9 mouse cellular contexts compared by ENCODE assay signal in the genomic region with DNA sequence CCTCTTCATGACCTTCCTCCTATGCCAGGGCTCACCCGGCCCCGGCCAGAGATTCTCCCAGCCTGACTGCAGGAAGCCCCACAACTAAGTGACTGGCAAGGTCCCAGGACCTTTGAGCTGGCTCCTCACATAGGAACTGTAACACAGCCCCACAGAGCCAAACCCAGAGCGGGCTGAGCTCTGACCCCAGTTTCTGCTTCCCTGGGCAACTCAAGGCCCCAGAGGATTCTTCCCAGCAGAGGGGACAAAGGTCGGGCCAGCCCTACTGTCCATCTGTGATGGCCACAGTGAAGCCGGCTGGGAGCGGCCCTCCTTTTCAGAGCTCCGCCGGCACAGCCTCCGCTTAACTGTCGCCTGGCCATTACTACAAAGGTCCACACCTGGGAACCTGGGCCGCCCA. TPM values are rescaled to one million over a fixed set of nuclear protein-coding genes. Genes with fewer than 3 reads are reported as not detected.
DNase-seq lines count a peak whose midpoint lies in the region; ATAC-seq and TF ChIP-seq lines count a peak whose summit lies in the region.
"Had no signal": no experiment of that assay in that cellular context is flagged by ENCODE, and none has a peak within 500 bp of the region (broad histone marks: within the 10 kb centered on the region; RNA-seq: fewer than 3 reads in every experiment).

No protein-coding gene starts in this region.

- no peaks in the 10 kb centered on the region for H3K9me3 ChIP-seq in intestine, postnatal 0 days (ENCODE audit: control insufficient read depth)
- no peaks in the 10 kb centered on the region for H3K9me3 ChIP-seq in liver, embryonic 14.5 days (ENCODE audit: control insufficient read depth, low read length)
- no peaks in the 10 kb centered on the region for H3K9me3 ChIP-seq in midbrain, embryonic 14.5 days (ENCODE audit: control insufficient read depth, low read length)
- H3K9me3 ChIP-seq: megakaryocyte, embryonic 14.5 days had no signal

- peak overlapping the region; percentile 37; the same call in 1 of the 2 replicates for H3K9ac ChIP-seq in intestine, postnatal 0 days (ENCODE audit: low read depth, low read length)
- no peak overlapping the region for H3K9ac ChIP-seq in liver, embryonic 14.5 days (replicated peaks)
- H3K9ac ChIP-seq in midbrain, embryonic 14.5 days (replicated peaks; ENCODE audit: low read length), result no peak overlapping the region

- peak; percentile 79 for ATAC-seq in intestine, postnatal 0 days
- peak; percentile 16; the same call in 1 of the 2 replicates for ATAC-seq in liver, embryonic 14.5 days (ENCODE audit: insufficient read depth)
- no peak for ATAC-seq in midbrain, embryonic 14.5 days (ENCODE audit: low FRiP score, low TSS enrichment)

- DNase-seq in spleen, adult 2 months (ENCODE audit: low read depth in 1 of 2, low spot score in 2 of 2), result no peak
- no peak for DNase-seq in spleen, postnatal 10 days (ENCODE audit: low spot score in 2 of 2)
- DNase-seq in liver, embryonic 14.5 days (ENCODE audit: low read depth in 3 of 3, low spot score in 3 of 3), result no peak
- peak; percentile 39 for DNase-seq in yolk sac, embryonic 10.5 days (ENCODE audit: low spot score)
- no peak for DNase-seq in frontal cortex, postnatal 14 days (ENCODE audit: low spot score in 2 of 2)
- DNase-seq in midbrain, embryonic 14.5 days, result no peak
- DNase-seq: right cerebral cortex, adult 18-20 months had no signal

- H3K4me1 ChIP-seq in spleen, adult 2 months (ENCODE audit: control insufficient read depth, insufficient read depth, insufficient read length), result peaks cover 27% of the 10 kb centered on the region
- peaks cover 33% of the 10 kb centered on the region for H3K4me1 ChIP-seq in intestine, postnatal 0 days (replicated peaks; ENCODE audit: control insufficient read depth, insufficient read depth, low read length)
- H3K4me1 ChIP-seq in liver, embryonic 14.5 days (replicated peaks; ENCODE audit: control insufficient read depth in 2 of 2, insufficient read depth in 2 of 2, low read length in 1 of 2), result no peaks in the 10 kb centered on the region
- H3K4me1 ChIP-seq in midbrain, embryonic 14.5 days (ENCODE audit: control insufficient read depth, insufficient read depth, low read length), result peaks cover 3% of the 10 kb centered on the region; the same call in 1 of the 2 replicates

- no peak for TF ChIP-seq POLR2A in spleen, adult 2 months (IDR thresholded peaks at IDR 0.05; ENCODE audit: low read depth, low read length)

- no peak for TF ChIP-seq EP300 in liver, embryonic 14.5 days (IDR thresholded peaks at IDR 0.05; ENCODE audit: low read depth)

- TF ChIP-seq CTCF in spleen, adult 2 months (IDR thresholded peaks at IDR 0.05; ENCODE audit: extremely low read depth, insufficient read depth, insufficient read length, insufficient replicate concordance), result no peak
- no peak for TF ChIP-seq CTCF in intestine, postnatal 0 days (IDR thresholded peaks at IDR 0.05; ENCODE audit: low read depth)
- no peak for TF ChIP-seq CTCF in liver, embryonic 14.5 days (IDR thresholded peaks at IDR 0.05; ENCODE audit: low read depth)

- no peaks in the 10 kb centered on the region for H3K27me3 ChIP-seq in spleen, adult 2 months (ENCODE audit: control insufficient read depth, insufficient read depth, low read length)
- no peaks in the 10 kb centered on the region for H3K27me3 ChIP-seq in intestine, postnatal 0 days (replicated peaks; ENCODE audit: control insufficient read depth, insufficient read depth, low read length)
- H3K27me3 ChIP-seq in liver, embryonic 14.5 days (ENCODE audit: control insufficient read depth, insufficient read depth, low read length), result no peaks in the 10 kb centered on the region
- no peaks in the 10 kb centered on the region for H3K27me3 ChIP-seq in midbrain, embryonic 14.5 days (ENCODE audit: control insufficient read depth, insufficient read depth, low read length)
- H3K27me3 ChIP-seq: megakaryocyte, embryonic 14.5 days had no signal

- peak overlapping the region; percentile 38 for H3K4me2 ChIP-seq in intestine, postnatal 0 days (replicated peaks; ENCODE audit: low read depth)
- no peak overlapping the region for H3K4me2 ChIP-seq in liver, embryonic 14.5 days (ENCODE audit: low read depth)
- H3K4me2 ChIP-seq in midbrain, embryonic 14.5 days (ENCODE audit: low read length), result no peak overlapping the region

- 59% methylated on average over 11 of the region's 11 CpGs for WGBS in spleen, adult 2 months
- 42% methylated on average over 11 of the region's 11 CpGs for WGBS in intestine, postnatal 0 days
- 71% methylated on average over 11 of the region's 11 CpGs for WGBS in liver, embryonic 14.5 days (ENCODE audit: insufficient replicate concordance)
- 77% methylated on average over 11 of the region's 11 CpGs for WGBS in midbrain, embryonic 14.5 days

- H3K27ac ChIP-seq in spleen, adult 2 months (ENCODE audit: insufficient read depth, low read length), result peak overlapping the region; percentile 63; the same call in 1 of the 2 replicates
- H3K27ac ChIP-seq in intestine, postnatal 0 days (ENCODE audit: low read depth, low read length), result peak overlapping the region; percentile 86
- H3K27ac ChIP-seq in liver, embryonic 14.5 days, result no peak overlapping the region
- no peak overlapping the region for H3K27ac ChIP-seq in midbrain, embryonic 14.5 days (replicated peaks; ENCODE audit: low read depth, low read length)

- no peak overlapping the region for H3K4me3 ChIP-seq in spleen, adult 2 months (ENCODE audit: extremely low read depth, insufficient read depth, insufficient read length)
- H3K4me3 ChIP-seq in intestine, postnatal 0 days (ENCODE audit: low read depth, low read length), result no peak overlapping the region
- H3K4me3 ChIP-seq in liver, embryonic 14.5 days (ENCODE audit: insufficient read depth in 1 of 2, low read depth in 2 of 2, low read length in 2 of 2), result no peak overlapping the region
- no peak overlapping the region for H3K4me3 ChIP-seq in midbrain, embryonic 14.5 days (replicated peaks; ENCODE audit: low read depth, low read length)
- H3K4me3 ChIP-seq: megakaryocyte, embryonic 14.5 days had no signal

- H3K36me3 ChIP-seq in spleen, adult 2 months (ENCODE audit: control insufficient read depth, insufficient read depth, low read length), result no peaks in the 10 kb centered on the region
- H3K36me3 ChIP-seq in intestine, postnatal 0 days (ENCODE audit: control insufficient read depth, insufficient read depth), result no peaks in the 10 kb centered on the region; the same call in 1 of the 2 replicates
- H3K36me3 ChIP-seq in liver, embryonic 14.5 days (replicated peaks; ENCODE audit: control insufficient read depth, insufficient read depth, low read depth), result no peaks in the 10 kb centered on the region
- H3K36me3 ChIP-seq in midbrain, embryonic 14.5 days (ENCODE audit: control insufficient read depth, insufficient read depth, low read length), result no peaks in the 10 kb centered on the region

RNA-seq across cellular contexts. Expression of a gene that starts 13.6 kb away (rescaled TPM):
- polyA plus RNA-seq in spleen, adult 2 months (2012; rRNA removed), result 21.1 and 22.2 TPM in 2 replicates
- polyA plus RNA-seq in intestine, postnatal 0 days (2015; fragmentation: Nextera tagmentation; extraction: Ambion mirVana), result 56.3 and 57.4 TPM in 2 replicates
- 2.0 and 2.3 TPM in 2 replicates for polyA plus RNA-seq in liver, embryonic 14.5 days (2012; rRNA removed)
- polyA plus RNA-seq in liver, embryonic 14.5 days (2014; fragmentation: Nextera tagmentation; extraction: Ambion mirVana), result 2.4 TPM in 2 replicates
- 24.0 and 30.1 TPM in 2 replicates for polyA plus RNA-seq in midbrain, embryonic 14.5 days (2014; fragmentation: Nextera tagmentation; extraction: Ambion mirVana)

RNA-seq across cellular contexts. Expression of a gene that starts 52.3 kb away (rescaled TPM):
- polyA plus RNA-seq in spleen, adult 2 months (2012; rRNA removed), result 0.32 and 0.40 TPM in 2 replicates
- polyA plus RNA-seq in intestine, postnatal 0 days (2015; fragmentation: Nextera tagmentation; extraction: Ambion mirVana), result 10.8 and 12.2 TPM in 2 replicates
- 1.1 and 1.8 TPM in 2 replicates for polyA plus RNA-seq in liver, embryonic 14.5 days (2012; rRNA removed)
- 5.6 and 6.7 TPM in 2 replicates for polyA plus RNA-seq in liver, embryonic 14.5 days (2014; fragmentation: Nextera tagmentation; extraction: Ambion mirVana)
- polyA plus RNA-seq in midbrain, embryonic 14.5 days (2014; fragmentation: Nextera tagmentation; extraction: Ambion mirVana), result 60.0 and 63.6 TPM in 2 replicates

RNA-seq across cellular contexts. Expression of a gene that starts 52.4 kb away (rescaled TPM):
- polyA plus RNA-seq in spleen, adult 2 months (2012; rRNA removed), result 1.8 and 2.6 TPM in 2 replicates
- polyA plus RNA-seq in intestine, postnatal 0 days (2015; fragmentation: Nextera tagmentation; extraction: Ambion mirVana), result 22.7 and 23.6 TPM in 2 replicates
- 2.0 TPM in 2 replicates for polyA plus RNA-seq in liver, embryonic 14.5 days (2012; rRNA removed)
- 6.6 and 6.7 TPM in 2 replicates for polyA plus RNA-seq in liver, embryonic 14.5 days (2014; fragmentation: Nextera tagmentation; extraction: Ambion mirVana)
- 13.0 and 13.2 TPM in 2 replicates for polyA plus RNA-seq in midbrain, embryonic 14.5 days (2014; fragmentation: Nextera tagmentation; extraction: Ambion mirVana)

Comparison
In these comparisons a context has a peak if more than half of its experiments do, and no peak if none do; other contexts are left out.
1. H3K27ac ChIP-seq: peak in spleen, adult 2 months (single experiment) and intestine, postnatal 0 days (single experiment); none in liver, embryonic 14.5 days (single experiment) and midbrain, embryonic 14.5 days (single experiment).